Comparison of ENCODE assay signal across 25 mouse cellular contexts in the genomic region with DNA sequence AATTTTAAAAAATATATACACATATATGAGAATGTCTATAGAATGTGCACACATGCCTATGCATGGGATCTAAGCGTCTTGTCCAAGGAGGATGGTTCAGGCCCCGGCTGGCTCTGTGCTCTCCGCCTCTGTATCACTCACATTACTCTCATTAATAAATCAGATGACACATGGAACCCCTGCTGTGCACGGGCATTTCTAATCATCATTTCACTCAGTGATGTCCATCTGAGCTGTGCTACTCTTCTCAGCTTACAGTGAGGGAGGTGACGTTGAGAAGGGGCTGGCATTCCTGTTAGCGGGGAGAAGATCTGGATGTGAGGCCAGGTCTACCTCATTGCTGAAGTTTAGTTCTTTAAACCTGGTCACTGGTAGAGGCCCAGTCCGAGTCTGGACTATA.
"Had no signal": no experiment of that assay in that cellular context is flagged by ENCODE, and none has a peak within 500 bp of the region (broad histone marks: within the 10 kb centered on the region; RNA-seq: fewer than 3 reads in every experiment).

No protein-coding gene starts in this region.

- H3K36me3 ChIP-seq: embryonic facial prominence, embryonic 12.5 days; embryonic facial prominence, embryonic 13.5 days; embryonic facial prominence, embryonic 15.5 days; forebrain, embryonic 10.5 days; forebrain, embryonic 12.5 days; forebrain, embryonic 15.5 days had no signal

- H3K9me3 ChIP-seq: embryonic facial prominence, embryonic 12.5 days; embryonic facial prominence, embryonic 13.5 days; embryonic facial prominence, embryonic 15.5 days; forebrain, embryonic 10.5 days; forebrain, embryonic 12.5 days; forebrain, embryonic 13.5 days; forebrain, embryonic 15.5 days had no signal

- DNase-seq: cerebellum, adult 18-20 months; cerebellum, adult 2 months; cerebellum, adult 8-10 months; cerebellum, adult 9-10 months; cerebellum, adult 9-11 months; cerebellum, postnatal 10 days; cerebellum, postnatal 25 days; cerebellum, postnatal 36 days; embryo, embryonic 11 days; forebrain, postnatal 0 days; gastrocnemius, adult 2 months; gastrocnemius, postnatal 10 days; gastrocnemius, postnatal 14 days; gastrocnemius, postnatal 25 days; gastrocnemius, postnatal 36 days; heart, adult 18-20 months; heart, adult 2 months had no signal

- H3K4me3 ChIP-seq: embryonic facial prominence, embryonic 12.5 days; embryonic facial prominence, embryonic 13.5 days; embryonic facial prominence, embryonic 15.5 days; erythroblast, embryonic 14.5 days; forebrain, embryonic 10.5 days; forebrain, embryonic 12.5 days; forebrain, embryonic 13.5 days; forebrain, embryonic 15.5 days; gastrocnemius, adult 2 months; heart, adult 2 months had no signal

- H3K27me3 ChIP-seq: embryonic facial prominence, embryonic 12.5 days; embryonic facial prominence, embryonic 13.5 days; embryonic facial prominence, embryonic 15.5 days; forebrain, embryonic 15.5 days had no signal

- H3K27ac ChIP-seq: embryonic facial prominence, embryonic 12.5 days; embryonic facial prominence, embryonic 13.5 days; embryonic facial prominence, embryonic 15.5 days; forebrain, embryonic 10.5 days; forebrain, embryonic 12.5 days; forebrain, embryonic 13.5 days; forebrain, embryonic 15.5 days; gastrocnemius, adult 2 months; heart, adult 2 months had no signal
